Mouse (Mus musculus) erythroid progenitor cell, adult 5-6 weeks (primary cell): ENCODE results near the gene Trit1. TPM values are rescaled to one million over a fixed set of nuclear protein-coding genes. Genes with fewer than 3 reads are reported as not detected.

Experiments used
- ATAC-seq: replicated peaks from 2 replicates; pipeline ENCODE4 v1.8.0; 2016; ENCODE audit warnings: moderate number of reproducible peaks, mild to moderate bottlenecking, moderate TSS enrichment, inconsistent platforms; ENCODE audit not compliant: poor library complexity, low FRiP score, severe bottlenecking
- total RNA-seq, 2 experiments: library from RNA; stranded (forward) in 1 of 2; stranded (reverse) in 1 of 2; fragments of 150-400 nt in 1 of 2; fragments of 186-747, 209-891 nt in 1 of 2; gene quantifications; 2 replicates each; pipeline versions ENCODE4 v1.2.3 to v1.2.4; 2015 to 2017; ENCODE audit warnings: low replicate concordance in 2 of 2

Trit1 gene
- total RNA-seq, 2 experiments from 2014 or later = 1.3 to 9.9 TPM

- no peak for ATAC-seq
Observed at GRCm38 (mm10) chr4:123092621-123093020, 76.2 kb downstream of the Trit1 start.

GRCm38 (mm10) chr4:123093064-123093776 lies 76.8 kb downstream of the Trit1 start:
- ATAC-seq = no peak

GRCm38 (mm10) chr4:123093869-123094268 lies 77.5 kb downstream of the Trit1 start:
- no peak for ATAC-seq

Other genes with a start within 250 kb of the Trit1 start
- gene Ppt1, start 180.4 kb upstream of the Trit1 start, total RNA-seq (2015; ENCODE audit: low replicate concordance) = 15.1 and 39.3 TPM in 2 replicates
- 6.9 and 12.6 TPM in 2 replicates for gene Ppt1, start 180.4 kb upstream of the Trit1 start, total RNA-seq (2017; ENCODE audit: low replicate concordance)
- 80.5 and 81.8 TPM in 2 replicates for gene Cap1, start 130.5 kb upstream of the Trit1 start, total RNA-seq (2015; ENCODE audit: low replicate concordance)
- 71.2 and 81.2 TPM in 2 replicates for gene Cap1, start 130.5 kb upstream of the Trit1 start, total RNA-seq (2017; ENCODE audit: low replicate concordance)
- not detected in 2 replicates for gene Mfsd2a, start 55.4 kb upstream of the Trit1 start, total RNA-seq (2015; ENCODE audit: low replicate concordance)
- not detected in 2 replicates for gene Mfsd2a, start 55.4 kb upstream of the Trit1 start, total RNA-seq (2017; ENCODE audit: low replicate concordance)
- gene Mycl, start 20.9 kb upstream of the Trit1 start, total RNA-seq (2015; ENCODE audit: low replicate concordance) = not detected in 2 replicates
- gene Mycl, start 20.9 kb upstream of the Trit1 start, total RNA-seq (2017; ENCODE audit: low replicate concordance) = not detected in 2 replicates
- 2.2 and 6.7 TPM in 2 replicates for gene Bmp8b, start 88.6 kb downstream of the Trit1 start, total RNA-seq (2015; ENCODE audit: low replicate concordance)
- gene Bmp8b, start 88.6 kb downstream of the Trit1 start, total RNA-seq (2017; ENCODE audit: low replicate concordance) = 0.77 TPM in 1 of 2 replicates, not detected in the other
- gene Oxct2b, start 99.7 kb downstream of the Trit1 start, total RNA-seq (2015; ENCODE audit: low replicate concordance) = not detected in 2 replicates
- 1.5 TPM in 1 of 2 replicates, not detected in the other for gene Oxct2b, start 99.7 kb downstream of the Trit1 start, total RNA-seq (2017; ENCODE audit: low replicate concordance)
- 3.8 and 6.5 TPM in 2 replicates for gene Ppie, start 123.4 kb downstream of the Trit1 start, total RNA-seq (2015; ENCODE audit: low replicate concordance)
- gene Ppie, start 123.4 kb downstream of the Trit1 start, total RNA-seq (2017; ENCODE audit: low replicate concordance) = 1.7 and 7.4 TPM in 2 replicates
- not detected in 2 replicates for gene Hpcal4, start 166.6 kb downstream of the Trit1 start, total RNA-seq (2015; ENCODE audit: low replicate concordance)
- not detected in 2 replicates for gene Hpcal4, start 166.6 kb downstream of the Trit1 start, total RNA-seq (2017; ENCODE audit: low replicate concordance)
- gene Nt5c1a, start 184.9 kb downstream of the Trit1 start, total RNA-seq (2015; ENCODE audit: low replicate concordance) = not detected in 2 replicates
- gene Nt5c1a, start 184.9 kb downstream of the Trit1 start, total RNA-seq (2017; ENCODE audit: low replicate concordance) = not detected in 2 replicates
- gene Heyl, start 217.0 kb downstream of the Trit1 start, total RNA-seq (2015; ENCODE audit: low replicate concordance) = 0.72 TPM in 1 of 2 replicates, not detected in the other
- gene Heyl, start 217.0 kb downstream of the Trit1 start, total RNA-seq (2017; ENCODE audit: low replicate concordance) = 0.13 TPM in 1 of 2 replicates, not detected in the other
- gene Pabpc4, start 245.8 kb downstream of the Trit1 start, total RNA-seq (2015; ENCODE audit: low replicate concordance) = 390 and 415 TPM in 2 replicates
- gene Pabpc4, start 245.8 kb downstream of the Trit1 start, total RNA-seq (2017; ENCODE audit: low replicate concordance) = 408 and 429 TPM in 2 replicates